Mouse (Mus musculus) liver (tissue): ENCODE results near the gene Ebf1.

Experiments
- DNase-seq: peaks from one replicate; pipeline ENCODE4 v3.0.0-alpha.2; 2020; ENCODE audit warnings: mixed read lengths

Gene Ebf1

GRCm38 (mm10) chr11:44854496-44854895 lies 237.4 kb downstream of the Ebf1 start:
- DNase-seq = no peak

GRCm38 (mm10) chr11:44861108-44861507 lies 244.0 kb downstream of the Ebf1 start:
- no peak for DNase-seq

GRCm38 (mm10) chr11:44863910-44864309 lies 246.8 kb downstream of the Ebf1 start:
- DNase-seq = no peak

GRCm38 (mm10) chr11:44866476-44867149 lies 249.5 kb downstream of the Ebf1 start:
- DNase-seq = no peak

GRCm38 (mm10) chr11:44867433-44867832 lies 250.3 kb downstream of the Ebf1 start:
- DNase-seq = no peak

GRCm38 (mm10) chr11:44873876-44874275 lies 256.8 kb downstream of the Ebf1 start:
- no peak for DNase-seq

- no peak for DNase-seq
Measured at GRCm38 (mm10) chr11:44875171-44875570, 258.1 kb downstream of the Ebf1 start.

GRCm38 (mm10) chr11:44881056-44881683 lies 264.1 kb downstream of the Ebf1 start:
- no peak for DNase-seq

GRCm38 (mm10) chr11:44882476-44882970 lies 265.4 kb downstream of the Ebf1 start:
- no peak for DNase-seq

GRCm38 (mm10) chr11:44884337-44884736 lies 267.2 kb downstream of the Ebf1 start:
- DNase-seq = no peak

GRCm38 (mm10) chr11:44886897-44887296 lies 269.8 kb downstream of the Ebf1 start:
- no peak for DNase-seq

- no peak for DNase-seq
Measured at GRCm38 (mm10) chr11:44887691-44888090, 270.6 kb downstream of the Ebf1 start.

- DNase-seq = no peak
Measured at GRCm38 (mm10) chr11:44888390-44888789, 271.3 kb downstream of the Ebf1 start.

- peak; percentile 34 for DNase-seq
Measured at GRCm38 (mm10) chr11:44892814-44893521, 275.9 kb downstream of the Ebf1 start.

- DNase-seq = no peak
Measured at GRCm38 (mm10) chr11:44893986-44894385, 276.9 kb downstream of the Ebf1 start.

- no peak for DNase-seq
Measured at GRCm38 (mm10) chr11:44894798-44895197, 277.7 kb downstream of the Ebf1 start.

GRCm38 (mm10) chr11:44895893-44896292 lies 278.8 kb downstream of the Ebf1 start:
- no peak for DNase-seq

GRCm38 (mm10) chr11:44897140-44897665 lies 280.1 kb downstream of the Ebf1 start:
- DNase-seq = peak; percentile 18

- no peak for DNase-seq
Measured at GRCm38 (mm10) chr11:44899554-44899953, 282.4 kb downstream of the Ebf1 start.

- DNase-seq = no peak
Measured at GRCm38 (mm10) chr11:44899965-44900364, 282.8 kb downstream of the Ebf1 start.

GRCm38 (mm10) chr11:44900496-44900895 lies 283.4 kb downstream of the Ebf1 start:
- no peak for DNase-seq

GRCm38 (mm10) chr11:44901715-44902114 lies 284.6 kb downstream of the Ebf1 start:
- DNase-seq = no peak

GRCm38 (mm10) chr11:44902165-44902564 lies 285.0 kb downstream of the Ebf1 start:
- no peak for DNase-seq

GRCm38 (mm10) chr11:44904121-44904520 lies 287.0 kb downstream of the Ebf1 start:
- DNase-seq = no peak
